Mouse (Mus musculus): ENCODE results near the gene Soat2.

GRCm38 (mm10) chr15:102188096-102188495 lies 37.8 kb downstream of the Soat2 start:
- TF ChIP-seq CTCF (IDR thresholded peaks at IDR 0.05; ENCODE audit: borderline replicate concordance, control insufficient read depth, extremely low read depth, insufficient read depth, low read length, poor library complexity) (no peak), POLR2A (IDR thresholded peaks at IDR 0.05; ENCODE audit: control insufficient read depth, extremely low read depth, insufficient read depth, low read length, poor library complexity) (no peak)
